ENCODE assay signal across 8 mouse cellular contexts in genomic region chr12:33302523-33303383, GRCm38 (mm10).
DNase-seq lines count a peak whose midpoint lies in the region; ATAC-seq and TF ChIP-seq lines count a peak whose summit lies in the region.

No protein-coding gene starts in this region.

- peak overlapping the region; percentile 71 for H3K9ac ChIP-seq in intestine, embryonic 16.5 days (ENCODE audit: low read depth, low read length)
- peak overlapping the region; percentile 52 for H3K9ac ChIP-seq in limb, embryonic 14.5 days (ENCODE audit: low read depth, low read length, severe bottlenecking)
- H3K9ac ChIP-seq in midbrain, embryonic 14.5 days (replicated peaks; ENCODE audit: low read length): peak overlapping the region; percentile 16; the same call in 1 of the 2 replicates

- DNase-seq in urinary bladder, adult 18-20 months (ENCODE audit: low spot score in 2 of 2): peak; percentile 26 to 27
- DNase-seq in urinary bladder, postnatal 10 days (ENCODE audit: low spot score): no peak
- DNase-seq in embryo, embryonic 10.5 days (ENCODE audit: low spot score): peak; percentile 54
- peak; percentile 76 for DNase-seq in limb, embryonic 14.5 days (ENCODE audit: low spot score)
- DNase-seq in midbrain, embryonic 14.5 days: peak; percentile 76
- peak; percentile 41 for DNase-seq in spleen, postnatal 14 days (ENCODE audit: low spot score in 2 of 2)

- WGBS in intestine, embryonic 16.5 days: 1% methylated on average over 29 of the region's 29 CpGs
- WGBS in limb, embryonic 14.5 days: under 1% methylated on average over 29 of the region's 29 CpGs
- WGBS in midbrain, embryonic 14.5 days: under 1% methylated on average over 29 of the region's 29 CpGs

- peak; percentile 80 for ATAC-seq in granulocyte monocyte progenitor cell, adult 5-6 weeks (replicated peaks; ENCODE audit: poor library complexity, severe bottlenecking)
- ATAC-seq in intestine, embryonic 16.5 days: peak; percentile 69
- ATAC-seq in limb, embryonic 14.5 days (ENCODE audit: low FRiP score, low read depth): peak; percentile 55; the same call in 1 of the 2 replicates
- ATAC-seq in midbrain, embryonic 14.5 days (ENCODE audit: low FRiP score, low TSS enrichment): peak; percentile 75

- peak overlapping the region; percentile 58 for H3K4me3 ChIP-seq in intestine, embryonic 16.5 days (ENCODE audit: low read length)
- peak overlapping the region; percentile 48 for H3K4me3 ChIP-seq in limb, embryonic 14.5 days (replicated peaks; ENCODE audit: low read length)
- peak overlapping the region; percentile 34 for H3K4me3 ChIP-seq in midbrain, embryonic 14.5 days (replicated peaks; ENCODE audit: low read depth, low read length)

- H3K4me2 ChIP-seq in intestine, embryonic 16.5 days (ENCODE audit: low read depth, low read length): peak overlapping the region; percentile 76
- H3K4me2 ChIP-seq in limb, embryonic 14.5 days (replicated peaks; ENCODE audit: low read depth, low read length, severe bottlenecking): peak overlapping the region; percentile 83
- H3K4me2 ChIP-seq in midbrain, embryonic 14.5 days (ENCODE audit: low read length): peak overlapping the region; percentile 81

- peaks cover 13% of the 10 kb centered on the region for H3K4me1 ChIP-seq in intestine, embryonic 16.5 days (ENCODE audit: control insufficient read depth, insufficient read depth, low read length)
- peaks cover 20% of the 10 kb centered on the region for H3K4me1 ChIP-seq in limb, embryonic 14.5 days (ENCODE audit: control insufficient read depth, insufficient read depth, low read length)
- peaks cover 22% of the 10 kb centered on the region for H3K4me1 ChIP-seq in midbrain, embryonic 14.5 days (ENCODE audit: control insufficient read depth, insufficient read depth, low read length)

- H3K9me3 ChIP-seq in intestine, embryonic 16.5 days (ENCODE audit: control insufficient read depth, low read length): no peaks in the 10 kb centered on the region
- H3K9me3 ChIP-seq in limb, embryonic 14.5 days (ENCODE audit: control insufficient read depth, low read length): no peaks in the 10 kb centered on the region
- H3K9me3 ChIP-seq in midbrain, embryonic 14.5 days (ENCODE audit: control insufficient read depth, low read length): no peaks in the 10 kb centered on the region

- H3K36me3 ChIP-seq in intestine, embryonic 16.5 days (ENCODE audit: control insufficient read depth, insufficient read depth, low read length): no peaks in the 10 kb centered on the region
- H3K36me3 ChIP-seq in limb, embryonic 14.5 days (ENCODE audit: control insufficient read depth, insufficient read depth, low read length): no peaks in the 10 kb centered on the region
- H3K36me3 ChIP-seq in midbrain, embryonic 14.5 days (ENCODE audit: control insufficient read depth, insufficient read depth, low read length): no peaks in the 10 kb centered on the region

- H3K27me3 ChIP-seq in intestine, embryonic 16.5 days (replicated peaks; ENCODE audit: control insufficient read depth, insufficient read depth, low read length): no peaks in the 10 kb centered on the region
- 0 out of 2 replicates have a peak, but pooled peaks cover 3% of the 10 kb centered on the region for H3K27me3 ChIP-seq in limb, embryonic 14.5 days (ENCODE audit: control insufficient read depth, insufficient read depth, low read length)
- no peaks in the 10 kb centered on the region for H3K27me3 ChIP-seq in midbrain, embryonic 14.5 days (ENCODE audit: control insufficient read depth, insufficient read depth, low read length)

- no peak for TF ChIP-seq POLR2A in limb, embryonic 14.5 days (IDR thresholded peaks at IDR 0.05; ENCODE audit: borderline replicate concordance, extremely low read depth, insufficient read depth, insufficient read length)

- H3K27ac ChIP-seq in intestine, embryonic 16.5 days (ENCODE audit: low read length): peak overlapping the region; percentile 80
- no peak overlapping the region; the same call in 1 of the 2 replicates for H3K27ac ChIP-seq in limb, embryonic 14.5 days (replicated peaks; ENCODE audit: low read depth, low read length)
- H3K27ac ChIP-seq in midbrain, embryonic 14.5 days (replicated peaks; ENCODE audit: low read depth, low read length): peak overlapping the region; percentile 20; the same call in 1 of the 2 replicates

Comparison
In these comparisons a context has a peak if more than half of its experiments do, and no peak if none do; other contexts are left out.
1. H3K9ac ChIP-seq: peak in every context shown above with its lines; median percentile 71 in intestine, embryonic 16.5 days; 52 in limb, embryonic 14.5 days; 16 in midbrain, embryonic 14.5 days.